Mouse (Mus musculus) naive thymus-derived CD4-positive, alpha-beta T cell, adult 2 months (primary cell): ENCODE data around the gene Lhfpl5.

ENCODE experiments used
- DNase-seq: peaks from one replicate; pipeline ENCODE4 v3.0.0-alpha.2; 2011; ENCODE audit warnings: low read depth

Gene Lhfpl5

GRCm38 (mm10) chr17:28626937-28627336 is 51.5 kb downstream of the Lhfpl5 start:
- no peak for DNase-seq

- DNase-seq, result no peak
Observed at GRCm38 (mm10) chr17:28628248-28629124, 53.0 kb downstream of the Lhfpl5 start.

- DNase-seq, result no peak
Observed at GRCm38 (mm10) chr17:28629125-28629524, 53.7 kb downstream of the Lhfpl5 start.
